Mouse (Mus musculus) CH12.LX (cell line): Measurements from ENCODE around the gene Plcg1. TPM values are rescaled to one million over a fixed set of nuclear protein-coding genes. Genes with fewer than 3 reads are reported as not detected.

Experiments
- DNase-seq: peaks from one replicate; pipeline ENCODE4 v3.0.0-alpha.2; 2013; ENCODE audit errors: extremely low read depth
- H3K27ac ChIP-seq: 2 replicates; pipeline ENCODE4 v1.5.1; 2012; ENCODE audit warnings: low read depth, mild to moderate bottlenecking, control low read depth, moderate library complexity; ENCODE audit not compliant: insufficient read depth
- H3K27me3 ChIP-seq: replicated peaks from 2 replicates; pipeline ENCODE3; 2012; ENCODE audit warnings: inconsistent platforms
- H3K36me3 ChIP-seq, 2 experiments: replicated peaks in 1 of 2; 2 replicates each; pipeline versions ENCODE3 to v1.6.1; 2012; ENCODE audit warnings: inconsistent platforms in 1 of 2, low read length in 1 of 2, mild to moderate bottlenecking in 1 of 2, mixed read lengths in 1 of 2, moderate library complexity in 1 of 2; ENCODE audit not compliant: control insufficient read depth in 1 of 2, insufficient read depth in 1 of 2
- H3K4me1 ChIP-seq, 2 experiments: 2 replicates each; pipeline ENCODE4 v1.6.1; 2012; ENCODE audit warnings: inconsistent platforms in 1 of 2, moderate library complexity in 1 of 2; ENCODE audit not compliant: insufficient read depth in 2 of 2, control insufficient read depth in 1 of 2
- H3K4me2 ChIP-seq: 2 replicates; pipeline ENCODE4 v1.6.1; 2012; ENCODE audit warnings: low read depth, mild to moderate bottlenecking, control low read depth; ENCODE audit not compliant: poor library complexity, insufficient read depth, severe bottlenecking
- H3K4me3 ChIP-seq, 3 experiments: fragments of 150-350 bp in 1 of 3; sonication (generic) in 1 of 3; replicated peaks in 1 of 3; 2 replicates each; pipeline versions ENCODE3 to v1.5.1; 2011 to 2012; ENCODE audit warnings: low read depth in 2 of 3, low read length in 2 of 3, mild to moderate bottlenecking in 2 of 3, moderate library complexity in 2 of 3, control low read depth in 1 of 3, improper control_type of control experiment in 1 of 3, inconsistent platforms in 1 of 3, mixed read lengths in 1 of 3; ENCODE audit not compliant: poor library complexity in 1 of 3
- H3K79me2 ChIP-seq: replicated peaks from 2 replicates; pipeline ENCODE4 v1.6.1; 2012; ENCODE audit warnings: mild to moderate bottlenecking, moderate library complexity; ENCODE audit not compliant: control insufficient read depth, poor library complexity, insufficient read depth, severe bottlenecking; ENCODE audit errors: extremely low read depth
- H3K9ac ChIP-seq: 2 replicates; pipeline ENCODE4 v1.6.1; 2012; ENCODE audit warnings: low read depth, mild to moderate bottlenecking, control low read depth, moderate library complexity; ENCODE audit not compliant: insufficient read depth
- H3K9me3 ChIP-seq: replicated peaks from 2 replicates; pipeline ENCODE3; 2012; ENCODE audit warnings: low read length, inconsistent platforms, mixed read lengths
- CHD1 ChIP-seq: IDR thresholded peaks from 2 replicates; pipeline ENCODE4 v1.6.1; 2012; ENCODE audit warnings: low read depth, low read length, improper control_type of control experiment, inconsistent platforms
- CHD2 ChIP-seq: IDR thresholded peaks from 2 replicates; pipeline ENCODE4 v1.6.1; 2011; ENCODE audit warnings: low read length, improper control_type of control experiment
- E2F4 ChIP-seq: IDR thresholded peaks from 2 replicates; pipeline ENCODE4 v1.6.1; 2011; ENCODE audit warnings: low read depth, low read length, improper control_type of control experiment; ENCODE audit not compliant: insufficient replicate concordance
- ELF1 ChIP-seq: IDR thresholded peaks from 2 replicates; pipeline ENCODE4 v1.6.1; 2014; ENCODE audit warnings: low read depth, mild to moderate bottlenecking, inconsistent platforms, low read length, improper control_type of control experiment
- ETS1 ChIP-seq: conservative IDR thresholded peaks from 2 replicates; pipeline ENCODE4 v1.6.1; 2012; ENCODE audit warnings: low read depth, mild to moderate bottlenecking, inconsistent platforms, low read length, improper control_type of control experiment, moderate library complexity
- GABPA ChIP-seq: IDR thresholded peaks from 2 replicates; pipeline ENCODE4 v1.6.1; 2012; ENCODE audit warnings: low read depth, low read length, improper control_type of control experiment, inconsistent platforms; ENCODE audit not compliant: insufficient replicate concordance
- HCFC1 ChIP-seq: IDR thresholded peaks from 2 replicates; pipeline ENCODE4 v1.6.1; 2012; ENCODE audit warnings: low read depth, mild to moderate bottlenecking, inconsistent platforms, low read length, improper control_type of control experiment
- IRF4 ChIP-seq: IDR thresholded peaks from 2 replicates; pipeline ENCODE4 v1.6.1; 2014; ENCODE audit warnings: low read depth, mild to moderate bottlenecking, inconsistent platforms, low read length, improper control_type of control experiment
- JUN ChIP-seq: IDR thresholded peaks from 2 replicates; pipeline ENCODE4 v1.6.1; 2011; ENCODE audit warnings: low read depth, mild to moderate bottlenecking, low read length, improper control_type of control experiment, moderate library complexity; ENCODE audit not compliant: insufficient read depth
- JUND ChIP-seq: conservative IDR thresholded peaks from 2 replicates; pipeline ENCODE4 v1.6.1; 2011; ENCODE audit warnings: low read depth, low read length, improper control_type of control experiment
- MAX ChIP-seq: IDR thresholded peaks from 2 replicates; pipeline ENCODE4 v1.6.1; 2011; ENCODE audit warnings: low read length, improper control_type of control experiment
- MAZ ChIP-seq: IDR thresholded peaks from 2 replicates; pipeline ENCODE4 v1.6.1; 2012; ENCODE audit warnings: low read depth, mild to moderate bottlenecking, inconsistent platforms, low read length, improper control_type of control experiment, moderate library complexity
- MEF2A ChIP-seq: IDR thresholded peaks from 2 replicates; pipeline ENCODE4 v1.6.1; 2014; ENCODE audit warnings: low read depth, mild to moderate bottlenecking, inconsistent platforms, low read length, improper control_type of control experiment, borderline replicate concordance
- MYC ChIP-seq: IDR thresholded peaks from 2 replicates; pipeline ENCODE4 v1.6.1; 2011; ENCODE audit warnings: low read depth, mild to moderate bottlenecking, improper control_type of control experiment, low read length
- NRF1 ChIP-seq: IDR thresholded peaks from 2 replicates; pipeline ENCODE4 v1.6.1; 2014; ENCODE audit warnings: low read depth, mild to moderate bottlenecking, inconsistent platforms, low read length, improper control_type of control experiment, moderate library complexity
- POLR2A ChIP-seq: IDR thresholded peaks from 2 replicates; pipeline ENCODE4 v1.6.1; 2011; ENCODE audit warnings: low read depth, mild to moderate bottlenecking, improper control_type of control experiment, low read length
- POLR2AphosphoS2 ChIP-seq: IDR thresholded peaks from 2 replicates; pipeline ENCODE4 v1.6.1; 2011; ENCODE audit warnings: low read depth, low read length, improper control_type of control experiment
- RCOR1 ChIP-seq: conservative IDR thresholded peaks from 2 replicates; pipeline ENCODE4 v1.6.1; 2012; ENCODE audit warnings: low read depth, mild to moderate bottlenecking, inconsistent platforms, low read length, improper control_type of control experiment
- SIN3A ChIP-seq: IDR thresholded peaks from 2 replicates; pipeline ENCODE4 v1.6.1; 2012; ENCODE audit warnings: low read length, improper control_type of control experiment, inconsistent platforms
- SMC3 ChIP-seq: IDR thresholded peaks from 2 replicates; pipeline ENCODE4 v1.6.1; 2011; ENCODE audit warnings: low read depth, low read length, improper control_type of control experiment
- TBP ChIP-seq: conservative IDR thresholded peaks from 2 replicates; pipeline ENCODE4 v1.6.1; 2011; ENCODE audit warnings: low read depth, low read length, improper control_type of control experiment
- TCF12 ChIP-seq: IDR thresholded peaks from 2 replicates; pipeline ENCODE4 v1.6.1; 2014; ENCODE audit warnings: low read depth, mild to moderate bottlenecking, inconsistent platforms, low read length, improper control_type of control experiment
- USF1 ChIP-seq: IDR thresholded peaks from 2 replicates; pipeline ENCODE4 v1.6.1; 2014; ENCODE audit warnings: low read depth, mild to moderate bottlenecking, inconsistent platforms, low read length, improper control_type of control experiment
- USF2 ChIP-seq: conservative IDR thresholded peaks from 2 replicates; pipeline ENCODE4 v1.6.1; 2011; ENCODE audit warnings: low read depth, low read length, improper control_type of control experiment
- ZC3H11A ChIP-seq: IDR thresholded peaks from 2 replicates; pipeline ENCODE4 v1.6.1; 2012; ENCODE audit warnings: low read depth, mild to moderate bottlenecking, inconsistent platforms, low read length, improper control_type of control experiment
- ZKSCAN1 ChIP-seq: IDR thresholded peaks from 2 replicates; pipeline ENCODE4 v1.6.1; 2012; ENCODE audit warnings: low read depth, inconsistent platforms, low read length, improper control_type of control experiment, borderline replicate concordance
- ZNF384 ChIP-seq: IDR thresholded peaks from 2 replicates; pipeline ENCODE4 v1.6.1; 2012; ENCODE audit warnings: low read depth, low read length, improper control_type of control experiment, inconsistent platforms
- dilution Hi-C: fragments of 300-500 bp; cut with MboI; formaldehyde crosslinking; loops from 2 replicates; pipeline ENCODE4 v1.14.3; 2020; ENCODE audit warnings: low sequenced_read_pairs; ENCODE audit not compliant: extremely low pct_unique_long_range_greater_than_20kb, extremely low pct_ligation_motif_present
- in situ Hi-C: fragments of 300-500 bp; cut with MboI; formaldehyde crosslinking; loops from 3 replicates; pipeline ENCODE4 v1.14.3; 2019; ENCODE audit warnings: low sequenced_read_pairs, low pct_ligation_motif_present, low pct_unique_long_range_greater_than_20kb, mixed read lengths
- polyA plus RNA-seq: library from polyadenylated mRNA; unstranded; fragments of >175 nt; gene quantifications from 2 replicates; pipeline ENCODE4 v1.2.1, GENCODE M21; 2012; ENCODE audit warnings: low read depth; ENCODE audit not compliant: insufficient read length
- total RNA-seq, 2 experiments: library from RNA; depleted of rRNA; stranded (reverse); fragments of 300-350 nt in 1 of 2; fragments of >200 nt in 1 of 2; gene quantifications; 2 replicates each; pipeline ENCODE4 v1.2.3; 2012 to 2014

The Plcg1 gene
- total and polyA plus RNA-seq, 3 experiments, result 15.5 to 28.1 (median 17.6) TPM

DNA sequence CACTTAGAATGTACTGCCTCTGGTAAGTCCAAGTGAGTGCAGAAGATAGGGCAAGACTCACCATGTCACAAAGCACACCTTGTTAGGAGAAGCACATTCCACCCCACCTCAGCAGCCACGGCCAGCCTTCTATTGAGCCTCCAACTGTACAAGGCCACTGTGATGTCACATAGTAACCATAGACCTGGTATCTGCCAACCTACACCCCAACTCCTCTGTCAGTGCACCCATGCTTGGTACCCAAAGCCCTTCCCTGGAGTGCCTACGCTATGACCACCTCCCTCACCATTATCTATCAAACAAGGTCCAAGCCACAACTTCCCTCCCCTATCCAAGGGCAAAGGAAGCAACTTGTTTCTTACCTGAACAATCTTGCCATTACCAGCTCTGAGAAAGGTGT lies 37.9 kb downstream of the Plcg1 start:
- Histone ChIP-seq H3K36me3 (peaks cover 0 to 40% of the 10 kb centered on the region in 2 experiments), H3K4me1 (peaks cover 0 to 9% of the 10 kb centered on the region in 2 experiments; a peak in 2 of 4 replicates), H3K79me2 (no peaks in the 10 kb centered on the region), H3K9ac (no peak overlapping the region), H3K4me3 (no peak overlapping the region), H3K27me3 (no peaks in the 10 kb centered on the region), H3K9me3 (no peaks in the 10 kb centered on the region), H3K4me2 (no peak overlapping the region), H3K27ac (no peak overlapping the region)
- no peak for DNase-seq
- dilution Hi-C loops, result no loop called here
- in situ Hi-C loops, result no loop called here
- no peak for TF ChIP-seq MYC
- TF ChIP-seq ZC3H11A, result no peak
- TF ChIP-seq ZNF384, result no peak
- no peak for TF ChIP-seq ZKSCAN1
- TF ChIP-seq NRF1, result no peak
- no peak for TF ChIP-seq ELF1
- no peak for TF ChIP-seq JUN
- TF ChIP-seq MEF2A, result no peak
- no peak for TF ChIP-seq IRF4
- no peak for TF ChIP-seq CHD2
- TF ChIP-seq MAZ, result no peak
- no peak for TF ChIP-seq USF1
- no peak for TF ChIP-seq CHD1
- no peak for TF ChIP-seq HCFC1
- no peak for TF ChIP-seq POLR2AphosphoS2
- no peak for TF ChIP-seq TBP

- no peaks in the 10 kb centered on the region for H3K4me1 ChIP-seq
- TF ChIP-seq SMC3 (no peak), E2F4 (no peak), RCOR1 (no peak), MAZ (no peak), GABPA (no peak), SIN3A (no peak), USF2 (no peak), JUN (no peak), TBP (no peak), JUND (no peak), TCF12 (no peak), MAX (no peak), ETS1 (no peak), POLR2A (no peak), USF1 (no peak)
- no peak overlapping the region for H3K9ac ChIP-seq
- peaks cover 0 to 29% of the 10 kb centered on the region in 2 experiments for H3K36me3 ChIP-seq
- no peak overlapping the region for H3K27ac ChIP-seq
- in situ Hi-C loops (no loop called here), dilution Hi-C loops (no loop called here)
- no peaks in the 10 kb centered on the region for H3K79me2 ChIP-seq
- H3K4me2 ChIP-seq, result no peak overlapping the region
- DNase-seq, result no peak
- H3K9me3 ChIP-seq, result no peaks in the 10 kb centered on the region
- no peak overlapping the region for H3K4me3 ChIP-seq
- no peaks in the 10 kb centered on the region for H3K27me3 ChIP-seq
Observed at GRCm38 (mm10) chr2:160770409-160770808, 39.3 kb downstream of the Plcg1 start.
